Mouse (Mus musculus) erythroblast, embryonic 14.5 days (primary cell): ENCODE results near the gene Prkce.

Experiments used
- GATA1 ChIP-seq: IDR thresholded peaks from 2 replicates; pipeline ENCODE4 v1.6.1; 2012; ENCODE audit warnings: low read length, inconsistent platforms, mixed read lengths
- TAL1 ChIP-seq: IDR thresholded peaks from 3 replicates; pipeline ENCODE4 v1.6.1; 2012; ENCODE audit warnings: low read length, inconsistent platforms, mixed read lengths

GRCm38 (mm10) chr17:86434781-86435180 is 267.2 kb downstream of the Prkce start:
- TF ChIP-seq TAL1 (no peak), GATA1 (no peak)
